Mouse (Mus musculus) lung, postnatal 0 days (tissue): ENCODE measurements around the gene Card19. TPM values are rescaled to one million over a fixed set of nuclear protein-coding genes. Genes with fewer than 3 reads are reported as not detected.
A peak's percentile ranks its signal among the peaks of the same experiment; 100 is the strongest.

Experiments
- ATAC-seq: fragments of 200-750 bp; cut with Nextera tagmentation; 2 replicates; pipeline ENCODE4 v1.8.0; 2017; ENCODE audit warnings: moderate library complexity
- DNase-seq: peaks from one replicate; pipeline ENCODE4 v3.0.0-alpha.2; 2016; ENCODE audit warnings: low spot score
- H3K27ac ChIP-seq: fragments of 300-500 bp; sonication (generic); 2 replicates; pipeline ENCODE4 v1.5.1; 2014; ENCODE audit warnings: antibody characterized with exemption, mild to moderate bottlenecking, low read length, mixed read lengths
- H3K27me3 ChIP-seq: fragments of 300-500 bp; sonication (generic); replicated peaks from 2 replicates; pipeline ENCODE4 v1.6.1; 2014; ENCODE audit warnings: low read length, mixed read lengths; ENCODE audit not compliant: insufficient read depth
- H3K36me3 ChIP-seq: fragments of 300-500 bp; sonication (generic); 2 replicates; pipeline ENCODE4 v1.6.1; 2014; ENCODE audit warnings: low read length, mixed read lengths; ENCODE audit not compliant: insufficient read depth
- H3K4me1 ChIP-seq: fragments of 300-500 bp; sonication (generic); 2 replicates; pipeline ENCODE4 v1.6.1; 2014; ENCODE audit warnings: antibody characterized with exemption, low read depth, low read length, mixed read lengths; ENCODE audit not compliant: insufficient read depth
- H3K4me2 ChIP-seq: fragments of 300-500 bp; sonication (generic); replicated peaks from 2 replicates; pipeline ENCODE4 v1.6.1; 2014; ENCODE audit warnings: low read depth, mild to moderate bottlenecking, low read length, moderate library complexity, mixed read lengths
- H3K4me3 ChIP-seq: fragments of 300-500 bp; sonication (generic); 2 replicates; pipeline ENCODE4 v1.5.1; 2014; ENCODE audit warnings: low read depth, low read length
- H3K9ac ChIP-seq: fragments of 300-500 bp; sonication (generic); replicated peaks from 2 replicates; pipeline ENCODE4 v1.6.1; 2014; ENCODE audit warnings: low read depth, mild to moderate bottlenecking
- H3K9me3 ChIP-seq: fragments of 300-500 bp; sonication (generic); 2 replicates; pipeline ENCODE4 v1.6.1; 2016; ENCODE audit warnings: low read length, mixed read lengths
- CTCF ChIP-seq: IDR thresholded peaks from 2 replicates; pipeline ENCODE4 v1.5.1; 2016; ENCODE audit warnings: antibody characterized with exemption, mild to moderate bottlenecking
- EP300 ChIP-seq: IDR thresholded peaks from 2 replicates; pipeline ENCODE4 v1.6.1; 2016; ENCODE audit warnings: antibody characterized with exemption, mild to moderate bottlenecking, control low read depth
- WGBS: fragments of 180-500 bp; shearing (Covaris S2); extraction: QIAGEN DNeasy Blood & Tissue Kit; methylation state at CpG from one replicate; pipeline ENCODE4 v1.1.7; 2014; 5-methylcytosine and 5-hydroxymethylcytosine counted together
- polyA plus RNA-seq: library from polyadenylated mRNA; unstranded; fragments of >200 nt; fragmentation: Nextera tagmentation; extraction: Ambion mirVana; gene quantifications from 2 replicates; pipeline ENCODE4 v1.2.1, GENCODE M21; 2015

Card19 gene
- polyA plus RNA-seq, 1 experiment from 2014 or later, result 112 TPM

- no peaks in the 10 kb centered on the region for H3K27me3 ChIP-seq
- ATAC-seq (no peak), DNase-seq (no peak)
- no peak overlapping the region for H3K9ac ChIP-seq
- H3K9me3 ChIP-seq, result no peaks in the 10 kb centered on the region
- no peaks in the 10 kb centered on the region for H3K36me3 ChIP-seq
- no peak for TF ChIP-seq CTCF
- 96% methylated on average over 4 of the region's 4 CpGs for WGBS
- no peaks in the 10 kb centered on the region for H3K4me1 ChIP-seq
- no peak overlapping the region for H3K4me3 ChIP-seq
- no peak overlapping the region for H3K4me2 ChIP-seq
- no peak overlapping the region for H3K27ac ChIP-seq
Observed at GRCm38 (mm10) chr13:49234711-49235110, 18.9 kb upstream of the Card19 start.

- Histone ChIP-seq H3K4me1 (no peaks in the 10 kb centered on the region), H3K9me3 (no peaks in the 10 kb centered on the region), H3K4me2 (no peak overlapping the region), H3K9ac (no peak overlapping the region), H3K27ac (no peak overlapping the region), H3K27me3 (no peaks in the 10 kb centered on the region), H3K36me3 (no peaks in the 10 kb centered on the region), H3K4me3 (no peak overlapping the region)
- TF ChIP-seq EP300 (no peak), CTCF (no peak)
- 83% methylated on average over 8 of the region's 8 CpGs for WGBS
- ATAC-seq (no peak), DNase-seq (no peak)
Observed at GRCm38 (mm10) chr13:49233792-49234572, 18.1 kb upstream of the Card19 start.

GRCm38 (mm10) chr13:49225633-49226032 is 9.8 kb upstream of the Card19 start:
- Histone ChIP-seq H3K4me3 (no peak overlapping the region), H3K27me3 (no peaks in the 10 kb centered on the region), H3K27ac (no peak overlapping the region), H3K36me3 (no peaks in the 10 kb centered on the region), H3K9me3 (0 out of 2 replicates have a peak, but pooled peaks cover 2% of the 10 kb centered on the region), H3K4me2 (no peak overlapping the region), H3K4me1 (no peaks in the 10 kb centered on the region), H3K9ac (no peak overlapping the region)
- WGBS, result 49% methylated on average over 4 of the region's 4 CpGs
- no peak for ATAC-seq
- no peak for DNase-seq
- TF ChIP-seq CTCF, result no peak

GRCm38 (mm10) chr13:49225159-49225558 is 9.3 kb upstream of the Card19 start:
- no peaks in the 10 kb centered on the region for H3K4me1 ChIP-seq
- DNase-seq (no peak), ATAC-seq (no peak)
- no peaks in the 10 kb centered on the region for H3K36me3 ChIP-seq
- no peak for TF ChIP-seq CTCF
- TF ChIP-seq EP300, result no peak
- WGBS, result 57% methylated on average over 3 of the region's 3 CpGs
- H3K9ac ChIP-seq, result no peak overlapping the region
- H3K9me3 ChIP-seq, result 0 out of 2 replicates have a peak, but pooled peaks cover 2% of the 10 kb centered on the region
- H3K4me2 ChIP-seq, result no peak overlapping the region
- no peak overlapping the region for H3K27ac ChIP-seq
- no peak overlapping the region for H3K4me3 ChIP-seq
- no peaks in the 10 kb centered on the region for H3K27me3 ChIP-seq

GRCm38 (mm10) chr13:49224729-49225128 is 8.9 kb upstream of the Card19 start:
- Histone ChIP-seq H3K27me3 (no peaks in the 10 kb centered on the region), H3K9ac (no peak overlapping the region), H3K36me3 (no peaks in the 10 kb centered on the region), H3K27ac (no peak overlapping the region), H3K4me1 (no peaks in the 10 kb centered on the region), H3K4me2 (no peak overlapping the region), H3K9me3 (0 out of 2 replicates have a peak, but pooled peaks cover 2% of the 10 kb centered on the region), H3K4me3 (no peak overlapping the region)
- no peak for ATAC-seq
- WGBS, result 33% methylated on average over 6 of the region's 6 CpGs
- TF ChIP-seq EP300 (no peak), CTCF (no peak)
- no peak for DNase-seq

- ATAC-seq (no peak), DNase-seq (peak; percentile 28)
- H3K27me3 ChIP-seq, result no peaks in the 10 kb centered on the region
- H3K36me3 ChIP-seq, result no peaks in the 10 kb centered on the region
- H3K4me3 ChIP-seq, result no peak overlapping the region
- TF ChIP-seq EP300 (no peak), CTCF (no peak)
- no peak overlapping the region for H3K4me2 ChIP-seq
- H3K9ac ChIP-seq, result no peak overlapping the region
- H3K27ac ChIP-seq, result no peak overlapping the region
- WGBS, result 14% methylated on average over 10 of the region's 10 CpGs
- no peaks in the 10 kb centered on the region for H3K4me1 ChIP-seq
- 0 out of 2 replicates have a peak, but pooled peaks cover 2% of the 10 kb centered on the region for H3K9me3 ChIP-seq
Observed at GRCm38 (mm10) chr13:49224314-49224713, 8.5 kb upstream of the Card19 start.
